Comparison of ENCODE assay signal across 8 mouse cellular contexts in the genomic region with DNA sequence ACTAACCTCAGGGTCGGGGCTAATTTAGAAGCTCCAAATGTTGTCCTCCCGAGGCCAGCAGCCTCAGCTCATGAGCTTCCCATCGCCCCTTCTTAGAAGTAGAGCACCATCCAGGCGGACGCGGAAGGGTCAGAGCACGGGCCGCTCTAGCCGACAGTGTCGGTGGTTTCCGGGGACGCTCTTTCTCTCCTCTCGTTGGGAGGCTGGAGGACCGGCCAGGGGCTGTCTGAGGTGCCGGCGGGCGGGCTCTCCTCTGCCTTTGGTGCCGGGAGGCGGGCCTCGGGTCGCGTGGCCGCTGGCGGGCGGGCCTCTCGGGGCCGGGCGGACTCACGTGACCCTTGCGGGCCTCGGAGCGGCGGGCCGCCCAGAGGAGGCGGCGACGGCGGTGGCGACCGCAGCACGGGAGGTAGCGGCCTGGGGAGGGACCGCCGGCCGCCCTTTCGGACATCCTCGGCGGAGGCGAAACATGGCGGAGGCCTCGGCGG. TPM values are rescaled to one million over a fixed set of nuclear protein-coding genes. Genes with fewer than 3 reads are reported as not detected.
DNase-seq lines count a peak whose midpoint lies in the region; ATAC-seq lines count a peak whose summit lies in the region.

A gene (minus strand): TSS at position 286 of the 485 bp plus-strand sequence.
A gene (plus strand): TSS at position 322 of the 485 bp plus-strand sequence.

- no peaks in the 10 kb centered on the region for H3K27me3 ChIP-seq in hindbrain, embryonic 16.5 days (replicated peaks; ENCODE audit: control insufficient read depth, insufficient read depth, low read length)

- H3K79me2 ChIP-seq in macrophage (ENCODE audit: inconsistent target) = peaks cover 80% of the 10 kb centered on the region

- H3K9me3 ChIP-seq in hindbrain, embryonic 16.5 days (ENCODE audit: control insufficient read depth, low read length) = no peaks in the 10 kb centered on the region

- peak; percentile 99 for ATAC-seq in hindbrain, embryonic 16.5 days

- DNase-seq in T-cell, adult 2 months (ENCODE audit: low spot score) = peak; percentile 87
- DNase-seq in cerebellum, postnatal 36 days = peak; percentile 93 to 97
- DNase-seq in gastrocnemius, adult 18-20 months (ENCODE audit: low spot score) = peak; percentile 97
- DNase-seq in left cerebral cortex, adult 18-20 months (ENCODE audit: low spot score in 2 of 2) = peak; percentile 93 to 97
- peak; percentile 97 for DNase-seq in right cerebral cortex, adult 18-20 months
- DNase-seq in urinary bladder, postnatal 10 days (ENCODE audit: low spot score) = peak; percentile 87

- under 1% methylated on average over 47 of the region's 52 CpGs for WGBS in hindbrain, embryonic 16.5 days
- under 1% methylated on average over 52 of the region's 52 CpGs for WGBS in macrophage (ENCODE audit: missing documents)

- H3K27ac ChIP-seq in hindbrain, embryonic 16.5 days (ENCODE audit: low read depth, low read length) = peak within 1 kb of the TSS; percentile 88
- H3K27ac ChIP-seq in macrophage = peak within 1 kb of the TSS; percentile 91

- H3K4me2 ChIP-seq in hindbrain, embryonic 16.5 days (ENCODE audit: low read length) = peak within 1 kb of the TSS; percentile 78

- peaks cover 16% of the 10 kb centered on the region for H3K4me1 ChIP-seq in hindbrain, embryonic 16.5 days (ENCODE audit: control insufficient read depth, insufficient read depth, low read depth, low read length)

- H3K9ac ChIP-seq in hindbrain, embryonic 16.5 days (ENCODE audit: low read depth, low read length) = peak within 1 kb of the TSS; percentile 88

- peaks cover 7% of the 10 kb centered on the region for H3K36me3 ChIP-seq in hindbrain, embryonic 16.5 days (ENCODE audit: control insufficient read depth, insufficient read depth, low read length)
- H3K36me3 ChIP-seq in macrophage (ENCODE audit: inconsistent target) = peaks cover 16% of the 10 kb centered on the region

- peak within 1 kb of the TSS; percentile 83 for H3K4me3 ChIP-seq in hindbrain, embryonic 16.5 days (ENCODE audit: low read length)
- H3K4me3 ChIP-seq in macrophage (ENCODE audit: inconsistent target) = peak within 1 kb of the TSS; percentile 97

RNA-seq across cellular contexts. Expression of the first gene that starts in this region (rescaled TPM):
- 10 to 100 TPM; 21.0 to 22.4 TPM for total RNA-seq in gastrocnemius, adult 18-20 months (2021)
- 31.4 and 33.7 TPM in 2 replicates for polyA plus RNA-seq in hindbrain, embryonic 16.5 days (2015; fragmentation: Nextera tagmentation; extraction: Ambion mirVana)
- total RNA-seq in left cerebral cortex, adult 18-20 months (2021) = 10 to 100 TPM; 21.5 to 24.8 TPM
- total RNA-seq in macrophage (2018; cell fraction: chromatin; rRNA removed) = 100 to 1,000 TPM in 3 of 26 experiments, 10 to 100 TPM in 23; 37.0 to 166 (median 81.2) TPM
- total RNA-seq in macrophage (2018; cell fraction: cytosol; rRNA removed) = 10 to 100 TPM; 22.4 to 52.3 (median 39.1) TPM
- 100 to 1,000 TPM in 1 of 26 experiments, 10 to 100 TPM in 25; 34.1 to 161 (median 53.5) TPM for total RNA-seq in macrophage (2018; cell fraction: nucleus; rRNA removed)
- polyA plus RNA-seq in macrophage (2018) = 25.2 to 36.6 TPM (median 28.8 TPM) in 3 replicates

RNA-seq across cellular contexts. Expression of the second gene that starts in this region (rescaled TPM):
- 100 to 1,000 TPM in 1 of 2 experiments, 10 to 100 TPM in 1; 55.7 to 103 TPM for total RNA-seq in gastrocnemius, adult 18-20 months (2021)
- polyA plus RNA-seq in hindbrain, embryonic 16.5 days (2015; fragmentation: Nextera tagmentation; extraction: Ambion mirVana) = 72.2 and 82.0 TPM in 2 replicates
- total RNA-seq in left cerebral cortex, adult 18-20 months (2021) = 10 to 100 TPM; 61.8 to 65.3 TPM
- total RNA-seq in macrophage (2018; cell fraction: chromatin; rRNA removed) = 10 to 100 TPM; 20.1 to 86.9 (median 44.5) TPM
- 100 to 1,000 TPM in 11 of 26 experiments, 10 to 100 TPM in 15; 73.2 to 117 (median 92.3) TPM for total RNA-seq in macrophage (2018; cell fraction: cytosol; rRNA removed)
- 100 to 1,000 TPM in 1 of 26 experiments, 10 to 100 TPM in 25; 41.2 to 111 (median 55.1) TPM for total RNA-seq in macrophage (2018; cell fraction: nucleus; rRNA removed)
- 72.8 to 94.2 TPM (median 85.6 TPM) in 3 replicates for polyA plus RNA-seq in macrophage (2018)

Comparison
In these comparisons a context has a peak if more than half of its experiments do, and no peak if none do; other contexts are left out.
1. Peak in every context shown above with its lines: DNase-seq, ATAC-seq, H3K4me3 ChIP-seq and H3K27ac ChIP-seq.